21 mouse cellular contexts compared by ENCODE assay signal in the genomic region with DNA sequence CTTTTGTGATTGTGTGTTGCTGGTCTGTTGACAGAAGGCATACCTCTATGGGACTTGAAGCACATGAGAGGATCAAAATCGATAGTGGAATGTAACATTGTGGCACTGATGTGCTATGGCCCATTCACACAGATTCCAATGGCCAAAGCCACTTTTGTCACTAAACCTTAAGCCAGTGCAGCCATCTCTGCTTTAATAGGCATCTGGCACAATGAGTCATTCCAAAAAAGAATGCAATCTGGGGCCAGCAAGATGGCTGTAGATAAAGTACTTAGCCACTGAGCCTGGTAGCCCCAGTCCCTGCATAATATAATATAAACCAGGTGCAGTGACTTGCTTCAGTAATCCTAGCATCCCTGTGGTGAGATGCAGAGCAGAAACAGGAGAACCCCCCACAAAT. TPM values are rescaled to one million over a fixed set of nuclear protein-coding genes. Genes with fewer than 3 reads are reported as not detected.
DNase-seq lines count a peak whose midpoint lies in the region; ATAC-seq and TF ChIP-seq lines count a peak whose summit lies in the region.
"Had no signal": no experiment of that assay in that cellular context is flagged by ENCODE, and none has a peak within 500 bp of the region (broad histone marks: within the 10 kb centered on the region; RNA-seq: fewer than 3 reads in every experiment).

No protein-coding gene starts in this region.

- H3K27ac ChIP-seq in embryonic facial prominence, embryonic 10.5 days (replicated peaks), result no peak overlapping the region
- no peak overlapping the region for H3K27ac ChIP-seq in intestine, postnatal 0 days (ENCODE audit: low read depth, low read length)
- H3K27ac ChIP-seq: embryonic facial prominence, embryonic 15.5 days; forebrain, embryonic 12.5 days; heart, embryonic 13.5 days; hindbrain, embryonic 13.5 days; hindbrain, postnatal 0 days had no signal

- no peak overlapping the region for H3K4me3 ChIP-seq in embryonic facial prominence, embryonic 10.5 days
- H3K4me3 ChIP-seq in intestine, postnatal 0 days (ENCODE audit: low read depth, low read length), result no peak overlapping the region
- H3K4me3 ChIP-seq: embryonic facial prominence, embryonic 15.5 days; forebrain, embryonic 12.5 days; heart, embryonic 13.5 days; hindbrain, embryonic 13.5 days had no signal

- DNase-seq in 3134 (ENCODE audit: extremely low read depth, insufficient read length, low spot score), result peak; percentile 54
- peak; percentile 18 for DNase-seq in 416B (ENCODE audit: low read depth)
- peak; percentile 15 for DNase-seq in embryonic facial prominence, embryonic 10.5 days (ENCODE audit: low spot score)
- DNase-seq in mesoderm, embryonic 11.5 days (ENCODE audit: low read depth, low spot score), result peak; percentile 5
- DNase-seq in retina, postnatal 1 day, result no peak
- DNase-seq: adrenal gland, adult 8-10 months; adrenal gland, postnatal 36 days; cerebellum, adult 8-10 months; cerebellum, postnatal 14 days; gastrocnemius, postnatal 36 days; heart, adult 11 months; heart, postnatal 36 days; kidney, adult 18-20 months had no signal

- H3K4me2 ChIP-seq in intestine, postnatal 0 days (replicated peaks; ENCODE audit: low read depth), result no peak overlapping the region
- H3K4me2 ChIP-seq: embryonic facial prominence, embryonic 15.5 days; forebrain, embryonic 12.5 days; heart, embryonic 13.5 days; hindbrain, embryonic 13.5 days had no signal

- H3K9me3 ChIP-seq in embryonic facial prominence, embryonic 10.5 days, result no peaks in the 10 kb centered on the region
- no peaks in the 10 kb centered on the region for H3K9me3 ChIP-seq in intestine, postnatal 0 days (ENCODE audit: control insufficient read depth)
- H3K9me3 ChIP-seq: embryonic facial prominence, embryonic 15.5 days; forebrain, embryonic 12.5 days; heart, embryonic 13.5 days; hindbrain, embryonic 13.5 days had no signal

- H3K27me3 ChIP-seq in embryonic facial prominence, embryonic 10.5 days (replicated peaks; ENCODE audit: low read depth, poor library complexity, severe bottlenecking), result peaks cover 14% of the 10 kb centered on the region
- no peaks in the 10 kb centered on the region for H3K27me3 ChIP-seq in intestine, postnatal 0 days (replicated peaks; ENCODE audit: control insufficient read depth, insufficient read depth, low read length)
- H3K27me3 ChIP-seq: CH12.LX; embryonic facial prominence, embryonic 15.5 days; forebrain, embryonic 12.5 days; hindbrain, embryonic 13.5 days had no signal

- WGBS in embryonic facial prominence, embryonic 10.5 days, result 83% methylated on average over 1 of the region's 1 CpGs
- WGBS in intestine, postnatal 0 days, result 92% methylated on average over 1 of the region's 1 CpGs

- H3K36me3 ChIP-seq in embryonic facial prominence, embryonic 10.5 days (replicated peaks), result no peaks in the 10 kb centered on the region
- H3K36me3 ChIP-seq in intestine, postnatal 0 days (ENCODE audit: control insufficient read depth, insufficient read depth), result no peaks in the 10 kb centered on the region
- H3K36me3 ChIP-seq: embryonic facial prominence, embryonic 15.5 days; forebrain, embryonic 12.5 days; heart, embryonic 13.5 days; hindbrain, embryonic 13.5 days had no signal

- ATAC-seq in intestine, postnatal 0 days, result no peak
- ATAC-seq: forebrain, embryonic 16.5 days; hindbrain, postnatal 0 days had no signal

- H3K4me1 ChIP-seq in embryonic facial prominence, embryonic 10.5 days, result peaks cover 23% of the 10 kb centered on the region
- H3K4me1 ChIP-seq in intestine, postnatal 0 days (replicated peaks; ENCODE audit: control insufficient read depth, insufficient read depth, low read length), result 0 out of 2 replicates have a peak, but pooled peaks cover 3% of the 10 kb centered on the region

- no peak overlapping the region for H3K9ac ChIP-seq in intestine, postnatal 0 days (ENCODE audit: low read depth, low read length)
- H3K9ac ChIP-seq: embryonic facial prominence, embryonic 15.5 days; forebrain, embryonic 12.5 days; heart, embryonic 13.5 days; hindbrain, embryonic 13.5 days had no signal

- no peak for TF ChIP-seq CTCF in intestine, postnatal 0 days (IDR thresholded peaks at IDR 0.05; ENCODE audit: low read depth)

RNA-seq across cellular contexts. Expression of a gene that starts 1.7 kb away (rescaled TPM):
- polyA plus RNA-seq in embryonic facial prominence, embryonic 10.5 days (2016; fragmentation: Nextera tagmentation; extraction: Ambion mirVana), result 5.2 and 6.1 TPM in 2 replicates
- polyA plus RNA-seq in intestine, postnatal 0 days (2015; fragmentation: Nextera tagmentation; extraction: Ambion mirVana), result 2.8 and 3.1 TPM in 2 replicates

RNA-seq across cellular contexts. Expression of a gene that starts 30.0 kb away (rescaled TPM):
- 6.9 and 8.2 TPM in 2 replicates for polyA plus RNA-seq in embryonic facial prominence, embryonic 10.5 days (2016; fragmentation: Nextera tagmentation; extraction: Ambion mirVana)
- polyA plus RNA-seq in intestine, postnatal 0 days (2015; fragmentation: Nextera tagmentation; extraction: Ambion mirVana), result 5.9 and 7.0 TPM in 2 replicates
